Mouse (Mus musculus) mouse embryonic stem cell (cell line): ENCODE measurements at regions not wholly inside any gene's neighbourhood (a gene's known extent, or its start where the extent isn't known, plus 50 kb on each side); places are given as distances from the start of the nearest gene placed in this dataset.

Source experiments
- in situ Hi-C, 2 experiments: fragments of 300-500 bp; cut with MboI; formaldehyde crosslinking; loops; 1 replicate in 1 of 2; 3 replicates in 1 of 2; pipeline ENCODE4 v1.14.3; 2019 to 2020; ENCODE audit warnings: low sequenced_read_pairs in 2 of 2, low pct_unique_long_range_greater_than_20kb in 1 of 2, mixed read lengths in 1 of 2; ENCODE audit not compliant: unreplicated experiment in 1 of 2

- in situ Hi-C loops = no loop called here
Observed at GRCm38 (mm10) chr1:186271436-186271835, 154.3 kb upstream of the Lyplal1 start.

- in situ Hi-C loops = no loop called here
Observed at GRCm38 (mm10) chr1:186267317-186267716, 150.2 kb upstream of the Lyplal1 start.

- in situ Hi-C loops = no loop called here
Observed at GRCm38 (mm10) chr1:186264639-186265038, 147.5 kb upstream of the Lyplal1 start.

- in situ Hi-C loops = no loop called here
Observed at GRCm38 (mm10) chr1:186263955-186264354, 146.8 kb upstream of the Lyplal1 start.

- in situ Hi-C loops = no loop called here
Observed at GRCm38 (mm10) chr1:186263196-186263595, 146.1 kb upstream of the Lyplal1 start.

GRCm38 (mm10) chr1:186262040-186262439, 144.9 kb upstream of the Lyplal1 start:
- in situ Hi-C loops = no loop called here

- in situ Hi-C loops = no loop called here
Observed at GRCm38 (mm10) chr1:186261326-186261833, 144.3 kb upstream of the Lyplal1 start.

- in situ Hi-C loops = no loop called here
Observed at GRCm38 (mm10) chr1:186257611-186258010, 140.5 kb upstream of the Lyplal1 start.

- in situ Hi-C loops = no loop called here
Observed at GRCm38 (mm10) chr1:186255476-186256080, 138.5 kb upstream of the Lyplal1 start.

GRCm38 (mm10) chr1:186254500-186254899, 137.4 kb upstream of the Lyplal1 start:
- in situ Hi-C loops = no loop called here

- in situ Hi-C loops = no loop called here
Observed at GRCm38 (mm10) chr1:186252551-186252950, 135.4 kb upstream of the Lyplal1 start.

- in situ Hi-C loops = no loop called here
Observed at GRCm38 (mm10) chr1:186250316-186250715, 133.2 kb upstream of the Lyplal1 start.

GRCm38 (mm10) chr1:186249214-186249613, 132.1 kb upstream of the Lyplal1 start:
- in situ Hi-C loops = loop anchor here in 1 of 2 experiments (25.0 kb wide), 1 partner anchor 463 kb away; the partner anchor contains the start of gene Tgfb2

- in situ Hi-C loops = loop anchor here in 1 of 2 experiments (25.0 kb wide), 1 partner anchor 466 kb away; the partner anchor contains the start of gene Tgfb2
Observed at GRCm38 (mm10) chr1:186245723-186246440, 128.8 kb upstream of the Lyplal1 start.

GRCm38 (mm10) chr1:186241112-186241511, 124.0 kb upstream of the Lyplal1 start:
- in situ Hi-C loops = loop anchor here in 1 of 2 experiments (25.0 kb wide), 1 partner anchor 471 kb away; the partner anchor contains the start of gene Tgfb2

- in situ Hi-C loops = loop anchor here in 1 of 2 experiments (25.0 kb wide), 1 partner anchor 475 kb away; the partner anchor contains the start of gene Tgfb2
Observed at GRCm38 (mm10) chr1:186237556-186237955, 120.4 kb upstream of the Lyplal1 start.

- in situ Hi-C loops = loop anchor here in 1 of 2 experiments (25.0 kb wide), 1 partner anchor 476 kb away; the partner anchor contains the start of gene Tgfb2
Observed at GRCm38 (mm10) chr1:186236267-186237020, 119.3 kb upstream of the Lyplal1 start.

- in situ Hi-C loops = loop anchor here in 1 of 2 experiments (25.0 kb wide), 1 partner anchor 478 kb away; the partner anchor contains the start of gene Tgfb2
Observed at GRCm38 (mm10) chr1:186234536-186234935, 117.4 kb upstream of the Lyplal1 start.
